Mouse (Mus musculus) forebrain, embryonic 14.5 days (tissue): ENCODE results near the gene Il1a. TPM values are rescaled to one million over a fixed set of nuclear protein-coding genes. Genes with fewer than 3 reads are reported as not detected.

Experiments used
- ATAC-seq: fragments of 200-750 bp; cut with Nextera tagmentation; 2 replicates; pipeline ENCODE4 v1.8.0; 2017; ENCODE audit warnings: mild to moderate bottlenecking, moderate library complexity
- DNase-seq: peaks from one replicate; pipeline ENCODE4 v3.0.0-alpha.2; 2015; ENCODE audit warnings: low spot score
- H3K27ac ChIP-seq: fragments of 300-500 bp; sonication (generic); 2 replicates; pipeline ENCODE4 v1.5.1; 2014; ENCODE audit warnings: low read depth, mild to moderate bottlenecking, control low read depth, low read length, moderate library complexity
- H3K27me3 ChIP-seq: fragments of 300-500 bp; sonication (generic); replicated peaks from 2 replicates; pipeline ENCODE4 v1.6.1; 2014; ENCODE audit warnings: low read length, control low read depth, mixed read lengths; ENCODE audit not compliant: control insufficient read depth, insufficient read depth
- H3K36me3 ChIP-seq: fragments of 300-500 bp; sonication (generic); 2 replicates; pipeline ENCODE4 v1.6.1; 2014; ENCODE audit warnings: low read length, control low read depth; ENCODE audit not compliant: control insufficient read depth, insufficient read depth
- H3K4me1 ChIP-seq: fragments of 300-500 bp; sonication (generic); 2 replicates; pipeline ENCODE4 v1.6.1; 2014; ENCODE audit warnings: antibody characterized with exemption, low read length, control low read depth; ENCODE audit not compliant: control insufficient read depth, insufficient read depth
- H3K4me2 ChIP-seq: fragments of 300-500 bp; sonication (generic); 2 replicates; pipeline ENCODE4 v1.6.1; 2014; ENCODE audit warnings: mild to moderate bottlenecking, control low read depth, low read length
- H3K4me3 ChIP-seq: fragments of 300-500 bp; sonication (generic); 2 replicates; pipeline ENCODE4 v1.5.1; 2014; ENCODE audit warnings: low read depth, low read length, control low read depth
- H3K9ac ChIP-seq: fragments of 300-500 bp; sonication (generic); 2 replicates; pipeline ENCODE4 v1.6.1; 2014; ENCODE audit warnings: mild to moderate bottlenecking, low read length, control low read depth, moderate library complexity
- H3K9me3 ChIP-seq: fragments of 300-500 bp; sonication (generic); replicated peaks from 2 replicates; pipeline ENCODE4 v1.6.1; 2016; ENCODE audit warnings: low read length, control low read depth, mixed read lengths; ENCODE audit not compliant: control insufficient read depth
- WGBS: fragments of 180-500 bp; shearing (Covaris S2); extraction: QIAGEN DNeasy Blood & Tissue Kit; methylation state at CpG from one replicate; pipeline ENCODE4 v1.1.7; 2014; 5-methylcytosine and 5-hydroxymethylcytosine counted together
- polyA plus RNA-seq: library from polyadenylated mRNA; unstranded; fragments of >200 nt; fragmentation: Nextera tagmentation; extraction: Ambion mirVana; gene quantifications from 2 replicates; pipeline ENCODE4 v1.2.1, GENCODE M21; 2014

Il1a gene
- 0.31 and 0.37 TPM in 2 replicates for polyA plus RNA-seq

DNA sequence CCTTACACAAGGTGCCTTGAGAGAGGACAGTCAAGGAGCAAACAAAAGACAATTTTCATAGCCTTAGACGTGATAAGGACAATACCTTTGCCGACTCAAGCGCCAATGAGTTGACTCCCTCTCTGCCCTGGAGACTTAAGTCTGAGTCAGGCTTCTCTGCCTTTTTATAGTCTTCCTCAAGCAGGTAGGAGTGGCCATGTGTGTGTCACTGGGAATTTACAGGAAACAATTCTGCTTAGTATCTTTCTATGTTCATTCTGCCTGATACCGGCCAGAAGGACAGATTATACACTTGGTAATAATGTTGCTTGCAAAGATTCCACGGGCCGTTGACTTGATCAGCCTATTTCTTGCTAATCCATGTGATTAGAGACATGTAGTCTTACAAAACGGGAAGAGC is at the start of gene Il1a:
TSS of gene Il1a (minus strand) at position 137 of the 400 bp plus-strand sequence.
- DNase-seq: no peak
- Histone ChIP-seq H3K4me1 (no peaks in the 10 kb centered on the region), H3K27me3 (no peaks in the 10 kb centered on the region), H3K4me3 (no peak within 1 kb of the TSS), H3K4me2 (no peak within 1 kb of the TSS), H3K9ac (no peak within 1 kb of the TSS), H3K36me3 (no peaks in the 10 kb centered on the region), H3K9me3 (no peaks in the 10 kb centered on the region), H3K27ac (no peak within 1 kb of the TSS)
- no peak for ATAC-seq
- 85% methylated on average over 7 of the region's 7 CpGs for WGBS

DNA sequence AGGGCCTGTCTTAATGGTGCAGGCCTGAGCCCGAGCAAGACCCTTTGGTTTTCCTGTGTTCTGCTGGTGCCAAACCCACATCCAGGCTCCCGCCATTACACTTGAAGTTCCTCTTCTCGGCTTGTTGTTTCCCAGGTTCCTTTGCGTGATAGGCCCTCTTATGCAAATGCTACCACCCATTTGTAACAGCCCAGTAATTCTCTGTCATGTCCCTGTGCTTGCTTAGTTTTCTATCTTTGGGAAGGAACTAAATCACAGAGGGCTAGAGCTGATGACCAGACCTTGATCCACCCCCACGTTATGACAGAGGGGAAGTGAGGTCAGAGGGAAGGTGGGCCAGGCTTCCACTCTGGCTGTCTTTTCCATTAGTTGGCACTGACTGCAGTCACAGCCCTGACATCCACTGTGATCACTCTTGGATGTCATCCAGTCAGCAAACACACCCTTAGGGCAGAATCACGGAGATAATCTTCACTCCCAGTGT is 28.4 kb upstream of the Il1a start:
- H3K4me3 ChIP-seq: no peak overlapping the region
- H3K36me3 ChIP-seq: no peaks in the 10 kb centered on the region
- H3K27me3 ChIP-seq: no peaks in the 10 kb centered on the region
- H3K4me2 ChIP-seq: no peak overlapping the region
- no peaks in the 10 kb centered on the region for H3K9me3 ChIP-seq
- WGBS: 82% methylated on average over 6 of the region's 6 CpGs
- H3K27ac ChIP-seq: no peak overlapping the region
- no peak overlapping the region for H3K9ac ChIP-seq
- no peaks in the 10 kb centered on the region for H3K4me1 ChIP-seq
- no peak for DNase-seq
- ATAC-seq: no peak

DNA sequence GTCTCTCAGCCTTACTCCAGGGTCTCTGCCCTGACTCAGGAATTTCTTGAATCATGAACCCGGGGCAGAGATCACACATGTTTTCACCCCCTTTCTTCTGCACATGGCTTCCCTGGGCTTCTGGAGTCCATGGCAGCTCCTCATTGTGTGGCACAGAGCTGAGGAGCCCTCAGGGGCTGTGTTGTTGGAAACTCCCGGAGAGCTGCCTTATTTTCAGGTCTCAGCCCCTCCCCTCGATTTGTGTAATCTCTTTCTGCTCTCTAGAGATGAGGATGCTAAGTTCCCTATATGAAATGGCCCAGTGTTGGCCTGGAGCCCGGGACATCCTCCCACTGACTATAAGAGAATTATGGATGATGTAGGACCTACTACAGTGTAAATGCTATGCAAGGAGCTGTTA is 23.7 kb upstream of the Il1a start:
- H3K9me3 ChIP-seq: no peaks in the 10 kb centered on the region
- H3K4me2 ChIP-seq: no peak overlapping the region
- no peaks in the 10 kb centered on the region for H3K27me3 ChIP-seq
- no peak for ATAC-seq
- no peak for DNase-seq
- no peak overlapping the region for H3K27ac ChIP-seq
- H3K36me3 ChIP-seq: no peaks in the 10 kb centered on the region
- H3K4me3 ChIP-seq: no peak overlapping the region
- no peak overlapping the region for H3K9ac ChIP-seq
- WGBS: 39% methylated on average over 4 of the region's 4 CpGs
- H3K4me1 ChIP-seq: no peaks in the 10 kb centered on the region

DNA sequence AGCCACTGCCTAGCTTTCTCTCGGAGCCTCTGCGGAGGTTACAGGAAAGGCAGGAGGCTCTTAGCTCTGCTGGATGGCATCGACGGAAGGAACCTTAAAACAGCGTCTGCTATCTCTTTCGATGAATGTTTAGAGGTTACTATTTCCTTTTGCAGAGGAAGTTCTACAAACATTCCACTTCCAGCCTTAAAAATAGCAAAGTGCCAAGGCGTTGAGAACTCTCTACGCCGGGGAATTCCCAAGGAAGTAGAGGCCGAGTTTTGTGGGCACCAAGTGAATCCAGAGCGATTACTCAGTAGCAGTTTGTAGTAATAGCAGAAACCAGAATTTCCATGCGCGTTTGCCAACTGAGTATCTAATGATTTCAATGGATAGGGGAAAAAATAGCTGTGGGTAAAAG is 20.8 kb upstream of the Il1a start:
- no peaks in the 10 kb centered on the region for H3K4me1 ChIP-seq
- H3K9ac ChIP-seq: no peak overlapping the region
- no peak for ATAC-seq
- H3K27me3 ChIP-seq: no peaks in the 10 kb centered on the region
- no peak overlapping the region for H3K4me3 ChIP-seq
- no peak overlapping the region for H3K27ac ChIP-seq
- H3K36me3 ChIP-seq: no peaks in the 10 kb centered on the region
- 0 out of 2 replicates have a peak, but pooled peaks cover 2% of the 10 kb centered on the region for H3K9me3 ChIP-seq
- 95% methylated on average over 13 of the region's 13 CpGs for WGBS
- no peak for DNase-seq
- H3K4me2 ChIP-seq: no peak overlapping the region

DNA sequence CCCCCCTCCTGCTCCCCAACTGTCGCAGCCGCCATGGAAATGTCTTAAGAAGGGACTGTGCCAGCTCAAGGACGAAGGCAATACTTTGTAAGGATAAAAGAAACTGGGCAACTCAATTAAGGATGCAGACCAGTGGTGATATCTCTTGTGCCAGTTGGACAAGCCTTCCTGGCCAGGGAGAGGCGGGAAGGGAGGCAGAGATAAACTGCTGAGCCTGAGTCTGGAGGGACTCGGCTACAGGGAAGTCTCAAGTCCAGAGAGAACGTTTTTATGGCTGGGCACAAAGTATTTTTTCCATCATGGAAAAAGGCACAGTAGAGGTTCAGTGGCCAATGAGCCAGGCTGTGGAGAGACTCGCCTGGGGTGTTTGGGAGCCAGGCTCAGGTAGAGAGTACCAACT is 20.3 kb upstream of the Il1a start:
- Histone ChIP-seq H3K4me2 (no peak overlapping the region), H3K27me3 (no peaks in the 10 kb centered on the region), H3K9me3 (0 out of 2 replicates have a peak, but pooled peaks cover 2% of the 10 kb centered on the region), H3K36me3 (no peaks in the 10 kb centered on the region), H3K4me3 (no peak overlapping the region), H3K27ac (no peak overlapping the region), H3K9ac (no peak overlapping the region), H3K4me1 (no peaks in the 10 kb centered on the region)
- DNase-seq (no peak), ATAC-seq (no peak)
- 73% methylated on average over 7 of the region's 7 CpGs for WGBS

DNA sequence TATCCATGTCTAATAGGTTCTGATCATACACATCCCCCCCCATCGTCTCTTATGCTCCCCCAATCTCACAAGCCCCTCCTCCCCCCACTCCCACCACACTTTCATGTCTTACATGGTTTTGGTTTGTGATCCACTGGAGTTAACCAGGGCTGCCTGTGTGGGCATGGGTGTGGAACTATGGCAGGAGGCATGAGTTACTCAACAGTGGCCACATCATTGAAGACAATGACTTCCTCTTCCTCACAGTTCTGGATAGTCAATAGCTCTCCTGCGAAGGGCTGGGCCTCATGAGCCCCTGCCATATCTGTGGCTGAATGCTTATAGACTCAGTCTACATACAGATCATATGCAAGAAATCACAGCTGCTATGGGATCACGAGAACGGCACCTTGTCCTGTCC is 18.5 kb upstream of the Il1a start:
- Histone ChIP-seq H3K4me1 (no peaks in the 10 kb centered on the region), H3K36me3 (no peaks in the 10 kb centered on the region), H3K4me2 (no peak overlapping the region), H3K27me3 (no peaks in the 10 kb centered on the region), H3K27ac (no peak overlapping the region), H3K9ac (no peak overlapping the region), H3K9me3 (0 out of 2 replicates have a peak, but pooled peaks cover 2% of the 10 kb centered on the region), H3K4me3 (no peak overlapping the region)
- no peak for ATAC-seq
- DNase-seq: no peak
- WGBS: 78% methylated on average over 4 of the region's 4 CpGs

DNA sequence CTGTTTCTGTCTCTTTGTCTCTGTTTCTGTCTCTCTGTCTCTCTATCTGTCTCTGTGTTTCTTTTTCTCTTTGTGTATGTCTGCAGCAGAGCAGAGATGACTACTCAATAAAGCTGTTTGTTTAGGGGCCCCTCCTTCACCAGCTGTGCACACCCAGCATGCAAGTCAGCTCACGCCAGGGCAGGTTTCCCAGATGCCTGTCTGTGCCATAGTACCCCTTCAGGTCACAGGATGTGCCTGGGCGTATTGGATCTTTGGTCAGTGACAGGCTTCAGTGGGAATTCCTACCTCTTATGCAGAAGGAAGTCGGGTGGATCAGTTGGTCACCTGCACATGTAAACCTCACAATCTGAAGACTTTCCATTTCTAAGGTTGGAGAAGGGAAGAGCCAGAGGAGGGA is 14.4 kb upstream of the Il1a start:
- no peak for DNase-seq
- H3K4me3 ChIP-seq: no peak overlapping the region
- H3K4me2 ChIP-seq: no peak overlapping the region
- H3K4me1 ChIP-seq: no peaks in the 10 kb centered on the region
- no peaks in the 10 kb centered on the region for H3K36me3 ChIP-seq
- 0 out of 2 replicates have a peak, but pooled peaks cover 2% of the 10 kb centered on the region for H3K9me3 ChIP-seq
- no peak overlapping the region for H3K9ac ChIP-seq
- ATAC-seq: no peak
- WGBS: 87% methylated on average over 3 of the region's 3 CpGs
- H3K27ac ChIP-seq: no peak overlapping the region
- H3K27me3 ChIP-seq: no peaks in the 10 kb centered on the region

DNA sequence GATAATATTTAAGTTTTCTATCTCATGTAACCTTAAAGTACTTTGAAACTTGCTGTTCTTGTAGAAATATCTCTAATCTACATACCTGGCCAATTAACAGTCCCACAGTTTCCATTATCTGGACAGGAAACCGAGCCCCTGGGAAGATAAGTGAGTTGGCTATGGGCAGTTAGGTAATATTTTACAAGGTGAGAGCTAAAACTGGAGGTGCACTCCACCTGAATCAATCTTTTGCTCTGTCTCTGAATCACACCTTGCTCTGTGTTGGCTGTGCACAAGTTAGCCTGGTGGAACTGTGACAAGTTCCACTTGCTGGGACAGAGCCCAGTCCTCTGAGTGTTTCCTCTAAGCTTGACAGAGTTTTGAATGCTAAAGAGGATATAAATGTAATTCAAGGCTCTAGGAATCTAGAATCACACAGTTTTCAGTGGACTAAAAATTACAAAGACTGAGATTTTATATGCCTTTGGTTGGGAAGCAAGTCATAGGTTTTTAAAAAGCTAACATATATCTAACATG is 12.4 kb upstream of the Il1a start:
- Histone ChIP-seq H3K27ac (no peak overlapping the region), H3K4me2 (no peak overlapping the region), H3K27me3 (no peaks in the 10 kb centered on the region), H3K4me3 (no peak overlapping the region), H3K9me3 (0 out of 2 replicates have a peak, but pooled peaks cover 2% of the 10 kb centered on the region), H3K36me3 (no peaks in the 10 kb centered on the region), H3K4me1 (no peaks in the 10 kb centered on the region), H3K9ac (no peak overlapping the region)
- 74% methylated on average over 1 of the region's 1 CpGs for WGBS
- DNase-seq (no peak), ATAC-seq (no peak)

DNA sequence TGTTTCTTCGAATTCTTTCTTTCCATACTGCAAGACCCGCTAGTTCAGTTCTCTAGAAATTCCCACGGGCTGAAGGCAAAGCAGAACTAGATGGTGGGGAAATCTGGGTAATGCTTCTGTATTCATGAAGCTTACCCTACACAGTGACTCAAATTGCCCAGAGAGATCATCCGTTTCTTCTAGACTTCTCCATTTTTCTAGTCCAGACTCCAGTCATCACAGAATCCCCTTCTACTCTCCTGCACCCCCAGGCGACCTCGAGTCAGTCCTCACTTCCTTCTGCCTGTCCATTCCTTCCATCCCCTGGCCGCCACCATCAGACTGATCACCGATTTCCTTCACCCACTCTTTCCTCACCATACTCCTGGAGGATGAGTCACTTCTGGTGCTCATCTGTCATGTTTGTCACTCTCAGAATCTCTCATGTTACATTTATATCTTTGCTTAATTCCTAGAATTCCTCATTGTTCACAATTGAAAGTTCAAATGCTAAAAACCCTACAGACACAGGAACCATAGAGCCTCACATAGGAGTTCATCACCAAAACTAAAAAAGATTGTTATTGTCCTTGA is 10.3 kb upstream of the Il1a start:
- Histone ChIP-seq H3K36me3 (no peaks in the 10 kb centered on the region), H3K27me3 (no peaks in the 10 kb centered on the region), H3K27ac (no peak overlapping the region), H3K4me1 (no peaks in the 10 kb centered on the region), H3K9me3 (no peaks in the 10 kb centered on the region), H3K4me3 (no peak overlapping the region), H3K4me2 (no peak overlapping the region), H3K9ac (no peak overlapping the region)
- 85% methylated on average over 8 of the region's 8 CpGs for WGBS
- no peak for DNase-seq
- ATAC-seq: no peak
